Mouse (Mus musculus): ENCODE measurements around the gene Btg4.

DNA sequence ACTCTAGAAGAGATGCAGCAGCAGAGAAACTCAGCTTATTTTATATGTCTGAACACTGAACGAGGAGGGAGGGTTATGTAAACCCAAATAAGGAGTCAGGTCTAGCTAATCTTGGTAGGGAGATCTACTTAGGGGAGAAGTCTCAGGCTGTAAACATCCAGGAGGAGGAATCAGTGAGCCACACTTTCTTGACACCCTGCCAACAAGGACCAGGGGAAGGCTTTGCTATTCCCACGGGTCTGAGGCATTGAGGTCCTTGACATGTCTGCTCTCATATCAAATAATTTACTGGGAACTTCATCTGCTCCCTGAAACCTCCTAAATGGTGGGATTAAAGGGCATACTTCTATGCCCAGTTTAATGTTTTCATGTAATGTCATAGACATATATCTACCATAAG, 35.6 kb downstream of the Btg4 start:
- TF ChIP-seq POLR2A (IDR thresholded peaks at IDR 0.05; ENCODE audit: low read depth, low read length) (no peak), CTCF (conservative IDR thresholded peaks at IDR 0.05; ENCODE audit: insufficient read depth, insufficient read length, low read depth, low read length) (no peak)
